Mouse (Mus musculus): ENCODE measurements around the gene Cers6. TPM values are rescaled to one million over a fixed set of nuclear protein-coding genes. Genes with fewer than 3 reads are reported as not detected.

Gene Cers6
- polyA plus RNA-seq, 2 experiments: 2.0 to 6.7 TPM

- DNase-seq (ENCODE audit: low read depth in 3 of 3, low spot score in 3 of 3) (no peak), ATAC-seq (ENCODE audit: insufficient read depth) (no peak)
- Histone ChIP-seq H3K9ac (replicated peaks) (no peak overlapping the region), H3K4me3 (ENCODE audit: insufficient read depth in 1 of 2, low read depth in 2 of 2, low read length in 2 of 2) (no peak overlapping the region), H3K36me3 (replicated peaks; ENCODE audit: control insufficient read depth, insufficient read depth, low read depth) (no peaks in the 10 kb centered on the region), H3K4me2 (ENCODE audit: low read depth) (peak overlapping the region; percentile 45), H3K4me1 (replicated peaks; ENCODE audit: control insufficient read depth in 2 of 2, insufficient read depth in 2 of 2, low read length in 1 of 2) (peaks cover 0 to 11% of the 10 kb centered on the region in 2 experiments; a peak in 2 of 4 replicates), H3K27me3 (ENCODE audit: control insufficient read depth, insufficient read depth, low read length) (no peaks in the 10 kb centered on the region), H3K9me3 (ENCODE audit: control insufficient read depth, low read length) (no peaks in the 10 kb centered on the region), H3K27ac (no peak overlapping the region)
- TF ChIP-seq EP300 (IDR thresholded peaks at IDR 0.05; ENCODE audit: low read depth) (no peak), CTCF (IDR thresholded peaks at IDR 0.05; ENCODE audit: low read depth) (no peak)
- WGBS (ENCODE audit: insufficient replicate concordance): 66% methylated on average over 10 of the region's 10 CpGs
These were observed 276.3 kb downstream of the Cers6 start for GRCm38 (mm10) chr2:69137406-69138084.

DNA sequence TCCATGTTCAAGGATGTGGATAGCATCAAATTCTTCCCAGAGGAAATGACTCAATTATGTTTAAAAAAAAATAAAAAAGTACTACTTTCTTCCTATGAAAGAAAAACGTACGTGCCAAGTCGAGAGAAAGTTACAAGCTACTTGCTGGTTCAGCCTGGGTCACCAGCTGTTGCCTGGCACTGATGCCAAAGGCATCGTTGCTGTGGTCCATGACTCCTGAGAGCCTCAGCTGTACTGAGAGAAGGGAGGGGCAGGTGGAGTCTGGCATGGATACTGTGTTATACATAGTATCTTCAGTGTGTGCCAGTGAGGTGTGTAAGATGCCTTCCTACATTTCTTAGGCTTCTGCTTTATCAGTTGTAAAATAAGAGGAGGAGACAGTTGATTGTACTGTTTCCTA lies 277.5 kb downstream of the Cers6 start:
- H3K9me3 ChIP-seq (ENCODE audit: control insufficient read depth, low read length): no peaks in the 10 kb centered on the region
- no peak overlapping the region for H3K4me3 ChIP-seq (ENCODE audit: insufficient read depth in 1 of 2, low read depth in 2 of 2, low read length in 2 of 2)
- no peak for DNase-seq (ENCODE audit: low read depth in 3 of 3, low spot score in 3 of 3)
- no peaks in the 10 kb centered on the region for H3K36me3 ChIP-seq (replicated peaks; ENCODE audit: control insufficient read depth, insufficient read depth, low read depth)
- H3K9ac ChIP-seq (replicated peaks): no peak overlapping the region
- TF ChIP-seq CTCF (IDR thresholded peaks at IDR 0.05; ENCODE audit: low read depth) (no peak), EP300 (IDR thresholded peaks at IDR 0.05; ENCODE audit: low read depth) (no peak)
- H3K4me1 ChIP-seq (replicated peaks; ENCODE audit: control insufficient read depth in 2 of 2, insufficient read depth in 2 of 2, low read length in 1 of 2): peaks cover 0 to 11% of the 10 kb centered on the region in 2 experiments; a peak in 2 of 4 replicates
- no peaks in the 10 kb centered on the region for H3K27me3 ChIP-seq (ENCODE audit: control insufficient read depth, insufficient read depth, low read length)
- ATAC-seq (ENCODE audit: insufficient read depth): no peak
- H3K27ac ChIP-seq: no peak overlapping the region
- no peak overlapping the region for H3K4me2 ChIP-seq (ENCODE audit: low read depth)
- WGBS (ENCODE audit: insufficient replicate concordance): 69% methylated on average over 4 of the region's 4 CpGs

DNA sequence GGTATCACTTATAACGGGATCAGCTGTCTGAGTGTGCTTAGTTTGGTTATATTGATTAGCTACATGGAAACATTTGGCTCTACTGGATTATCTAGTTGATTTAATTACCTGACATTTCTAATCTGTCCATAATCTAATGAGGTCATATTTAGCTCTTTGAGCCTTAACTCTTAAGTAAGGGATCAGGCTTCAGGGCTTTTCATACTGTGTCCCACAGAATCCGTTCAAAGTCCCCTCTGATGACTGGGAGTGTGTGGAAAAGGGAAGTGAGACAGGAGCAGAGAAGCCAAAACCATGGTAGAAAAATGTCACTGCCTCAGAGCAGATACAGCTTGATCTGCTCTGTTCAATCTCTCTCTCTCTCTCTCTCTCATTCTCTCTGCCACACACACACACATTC lies 279.0 kb downstream of the Cers6 start:
- no peaks in the 10 kb centered on the region for H3K36me3 ChIP-seq (replicated peaks; ENCODE audit: control insufficient read depth, insufficient read depth, low read depth)

DNA sequence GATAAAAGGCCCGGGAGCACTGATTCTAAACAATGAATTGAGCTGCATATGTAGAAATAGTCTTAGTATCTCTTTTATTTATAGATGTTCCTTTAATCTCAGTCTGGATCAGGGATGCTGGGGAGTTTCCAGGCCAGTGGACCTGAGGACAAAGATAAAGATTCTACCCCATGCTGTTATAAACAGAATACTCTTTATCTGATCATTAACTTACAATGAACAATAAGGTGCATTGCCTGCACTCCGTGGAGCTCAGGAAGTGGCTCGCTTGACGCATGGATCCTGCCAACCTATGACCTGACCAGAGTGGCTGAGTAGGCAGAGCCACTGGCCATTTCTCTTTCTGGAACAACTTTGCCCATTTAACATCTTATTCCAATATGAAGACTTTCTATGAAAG lies 279.6 kb downstream of the Cers6 start:
- 60% methylated on average over 4 of the region's 4 CpGs for WGBS (ENCODE audit: insufficient replicate concordance)
- H3K9ac ChIP-seq (replicated peaks): no peak overlapping the region
- no peaks in the 10 kb centered on the region for H3K27me3 ChIP-seq (ENCODE audit: control insufficient read depth, insufficient read depth, low read length)
- peaks cover 0 to 3% of the 10 kb centered on the region in 2 experiments; a peak in 1 of 4 replicates for H3K4me1 ChIP-seq (replicated peaks; ENCODE audit: control insufficient read depth in 2 of 2, insufficient read depth in 2 of 2, low read length in 1 of 2)
- no peak for DNase-seq (ENCODE audit: low read depth in 3 of 3, low spot score in 3 of 3)
- TF ChIP-seq EP300 (IDR thresholded peaks at IDR 0.05; ENCODE audit: low read depth) (no peak), CTCF (IDR thresholded peaks at IDR 0.05; ENCODE audit: low read depth) (no peak)
- no peak overlapping the region for H3K4me3 ChIP-seq (ENCODE audit: insufficient read depth in 1 of 2, low read depth in 2 of 2, low read length in 2 of 2)
- no peaks in the 10 kb centered on the region for H3K9me3 ChIP-seq (ENCODE audit: control insufficient read depth, low read length)
- no peaks in the 10 kb centered on the region for H3K36me3 ChIP-seq (replicated peaks; ENCODE audit: control insufficient read depth, insufficient read depth, low read depth)
- no peak overlapping the region for H3K4me2 ChIP-seq (ENCODE audit: low read depth)
- no peak for ATAC-seq (ENCODE audit: insufficient read depth)
- H3K27ac ChIP-seq: no peak overlapping the region

More for the DNA sequence above, 279.0 kb downstream of the Cers6 start:
- Histone ChIP-seq H3K4me2 (ENCODE audit: low read depth) (no peak overlapping the region), H3K27me3 (ENCODE audit: control insufficient read depth, insufficient read depth, low read length) (no peaks in the 10 kb centered on the region), H3K9me3 (ENCODE audit: control insufficient read depth, low read length) (no peaks in the 10 kb centered on the region), H3K4me1 (replicated peaks; ENCODE audit: control insufficient read depth in 2 of 2, insufficient read depth in 2 of 2, low read length in 1 of 2) (peaks cover 0 to 8% of the 10 kb centered on the region in 2 experiments; a peak in 2 of 4 replicates), H3K27ac (no peak overlapping the region), H3K4me3 (ENCODE audit: insufficient read depth in 1 of 2, low read depth in 2 of 2, low read length in 2 of 2) (no peak overlapping the region), H3K9ac (replicated peaks) (no peak overlapping the region)
- ATAC-seq (ENCODE audit: insufficient read depth): no peak
- TF ChIP-seq CTCF (IDR thresholded peaks at IDR 0.05; ENCODE audit: low read depth): no peak
- no peak for TF ChIP-seq EP300 (IDR thresholded peaks at IDR 0.05; ENCODE audit: low read depth)
- WGBS (ENCODE audit: insufficient replicate concordance): 41% methylated on average over 2 of the region's 2 CpGs
- DNase-seq (ENCODE audit: low read depth in 3 of 3, low spot score in 3 of 3): no peak

DNA sequence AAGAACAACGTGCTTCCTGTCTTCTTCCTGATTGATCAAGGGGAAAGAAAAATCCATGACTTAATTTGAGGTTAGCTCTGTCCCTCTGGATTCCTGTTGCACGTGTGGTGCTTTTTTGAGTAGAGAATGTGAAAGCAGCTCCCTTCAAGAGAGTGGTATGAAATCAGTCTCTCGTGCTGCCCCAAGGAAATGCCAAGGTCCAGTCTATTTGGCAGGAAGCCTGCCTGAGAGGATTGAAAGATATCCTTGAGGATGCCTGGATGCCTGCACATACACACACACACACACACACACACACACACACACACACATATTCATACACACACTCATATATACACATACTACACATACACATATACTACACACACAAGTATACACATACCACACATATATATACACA lies 287.4 kb downstream of the Cers6 start:
- whole genome bisulfite sequencing (ENCODE audit: insufficient replicate concordance): 51% methylated on average over 3 of the region's 3 CpGs
- Histone ChIP-seq H3K27ac (no peak overlapping the region), H3K9ac (replicated peaks) (no peak overlapping the region), H3K9me3 (ENCODE audit: control insufficient read depth, low read length) (no peaks in the 10 kb centered on the region), H3K4me2 (ENCODE audit: low read depth) (no peak overlapping the region), H3K4me1 (replicated peaks; ENCODE audit: control insufficient read depth in 2 of 2, insufficient read depth in 2 of 2, low read length in 1 of 2) (no peaks in the 10 kb centered on the region), H3K27me3 (ENCODE audit: control insufficient read depth, insufficient read depth, low read length) (no peaks in the 10 kb centered on the region), H3K4me3 (ENCODE audit: insufficient read depth in 1 of 2, low read depth in 2 of 2, low read length in 2 of 2) (no peak overlapping the region), H3K36me3 (replicated peaks; ENCODE audit: control insufficient read depth, insufficient read depth, low read depth) (no peaks in the 10 kb centered on the region)
- ATAC-seq (ENCODE audit: insufficient read depth) (no peak), DNase-seq (ENCODE audit: low read depth in 3 of 3, low spot score in 3 of 3) (no peak)
- TF ChIP-seq CTCF (IDR thresholded peaks at IDR 0.05; ENCODE audit: low read depth): no peak

Data from liver, embryonic 14.5 days (tissue).